Mouse (Mus musculus): ENCODE measurements at regions not wholly inside any gene's neighbourhood (a gene's known extent, or its start where the extent isn't known, plus 50 kb on each side); places are given as distances from the start of the nearest gene placed in this dataset.

DNA sequence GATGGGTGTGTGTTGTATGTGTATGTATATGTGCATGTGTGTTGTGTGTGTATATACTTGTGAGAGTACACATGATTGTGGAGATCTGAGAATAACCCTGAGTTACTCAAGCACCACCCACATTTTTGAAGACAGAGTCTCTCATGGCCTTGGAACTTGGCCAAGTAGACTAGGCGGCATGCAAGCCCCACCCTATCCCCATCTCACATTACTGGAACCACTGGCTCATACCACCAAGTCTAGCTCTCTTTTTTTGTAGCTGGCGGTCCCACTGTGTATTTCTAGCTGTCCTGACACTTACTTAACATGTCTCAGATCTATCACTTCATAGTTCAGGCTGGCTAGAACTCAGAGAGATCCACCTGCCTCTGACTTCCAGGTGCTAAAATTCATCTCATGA lies 128.0 kb upstream of the Hs6st1 start:
- TF ChIP-seq GATA1 (IDR thresholded peaks at IDR 0.05; ENCODE audit: low read length) = no peak
- TF ChIP-seq TAL1 (IDR thresholded peaks at IDR 0.05; ENCODE audit: low read length) = no peak

Measured in erythroblast, embryonic 14.5 days (primary cell).